Mouse (Mus musculus) lung, postnatal 0 days (tissue): ENCODE results near the gene Plxnb2.

Source experiments
- CTCF ChIP-seq: IDR thresholded peaks from 2 replicates; pipeline ENCODE4 v1.5.1; 2016; ENCODE audit warnings: antibody characterized with exemption, mild to moderate bottlenecking
- EP300 ChIP-seq: IDR thresholded peaks from 2 replicates; pipeline ENCODE4 v1.6.1; 2016; ENCODE audit warnings: antibody characterized with exemption, mild to moderate bottlenecking, control low read depth

DNA sequence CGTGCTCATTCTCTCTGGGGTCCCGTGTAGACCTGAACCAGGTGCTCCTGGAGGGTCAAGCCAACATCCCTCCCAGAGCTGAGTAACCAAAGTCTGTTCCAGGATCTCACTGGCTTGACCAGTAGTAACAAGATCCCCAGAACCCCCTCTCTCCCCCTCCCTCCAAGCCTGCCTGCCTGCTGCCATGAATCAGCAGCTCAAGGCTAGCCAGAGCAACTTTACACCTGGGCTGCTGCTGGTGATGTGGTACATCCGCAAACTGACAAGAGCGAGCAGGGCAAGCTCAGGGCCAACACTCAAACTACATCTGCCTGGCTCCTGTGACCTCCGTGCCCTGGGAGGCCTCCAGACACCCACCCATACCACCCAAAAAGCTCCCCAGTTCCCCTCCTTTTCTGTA, 39.1 kb downstream of the Plxnb2 start:
- TF ChIP-seq CTCF (no peak), EP300 (no peak)
